Mouse (Mus musculus): ENCODE results near the gene Chmp2a.

GRCm38 (mm10) chr7:13041256-13041655 lies 6.6 kb upstream of the Chmp2a start:
- TF ChIP-seq CTCF (conservative IDR thresholded peaks at IDR 0.05; ENCODE audit: insufficient read depth, insufficient read length, low read depth, low read length) (no peak), POLR2A (IDR thresholded peaks at IDR 0.05; ENCODE audit: low read depth, low read length) (no peak)

All from kidney, adult 2 months (tissue).